Mouse (Mus musculus): Measurements from ENCODE around the gene Actn3. TPM values are rescaled to one million over a fixed set of nuclear protein-coding genes. Genes with fewer than 3 reads are reported as not detected.

The Actn3 gene
- polyA plus RNA-seq, 3 experiments from 2014 or later: 0.36 TPM; not detected in 2

Other genes starting within 250 kb of the Actn3 start
- not detected for gene Gm960, start 179.2 kb downstream of the Actn3 start, polyA plus RNA-seq (2017; shearing (Covaris generic))
- gene Sptbn2, start 166.7 kb downstream of the Actn3 start, polyA plus RNA-seq (2017; shearing (Covaris generic)): under 1 TPM in 2 of 3 experiments, not detected in 1; 0.17 to 0.20 TPM
- 100 to 1,000 TPM in 1 of 3 experiments, 10 to 100 TPM in 2; 59.9 to 134 (median 96.8) TPM for gene Rbm4b, start 121.4 kb downstream of the Actn3 start, polyA plus RNA-seq (2017; shearing (Covaris generic))
- 10 to 100 TPM; 30.3 to 45.0 (median 35.3) TPM for gene Rbm4, start 84.0 kb downstream of the Actn3 start, polyA plus RNA-seq (2017; shearing (Covaris generic))
- 10 to 100 TPM; 32.0 to 43.4 (median 35.6) TPM for gene Gm21992, start 66.3 kb downstream of the Actn3 start, polyA plus RNA-seq (2017; shearing (Covaris generic))
- gene Rbm14, start 66.3 kb downstream of the Actn3 start, polyA plus RNA-seq (2017; shearing (Covaris generic)): 10 to 100 TPM; 18.8 to 43.7 (median 19.1) TPM
- gene Ccs, start 38.6 kb downstream of the Actn3 start, polyA plus RNA-seq (2017; shearing (Covaris generic)): 10 to 100 TPM; 47.2 to 94.6 (median 80.5) TPM
- not detected for gene Ccdc87, start 38.5 kb downstream of the Actn3 start, polyA plus RNA-seq (2017; shearing (Covaris generic))
- gene Ctsf, start 22.8 kb downstream of the Actn3 start, polyA plus RNA-seq (2017; shearing (Covaris generic)): 1 to 10 TPM in 2 of 3 experiments, not detected in 1; 2.2 to 5.0 TPM
- gene Zdhhc24, start 759 bp upstream of the Actn3 start, polyA plus RNA-seq (2017; shearing (Covaris generic)): 1 to 10 TPM; 5.1 to 6.7 (median 6.7) TPM
- gene Bbs1, start 28.7 kb upstream of the Actn3 start, polyA plus RNA-seq (2017; shearing (Covaris generic)): 1 to 10 TPM in 1 of 3 experiments, under 1 TPM in 1, not detected in 1; 0.41 to 1.0 TPM
- gene Dpp3, start 50.4 kb upstream of the Actn3 start, polyA plus RNA-seq (2017; shearing (Covaris generic)): 10 to 100 TPM; 45.9 to 56.8 (median 47.7) TPM
- gene Peli3, start 65.2 kb upstream of the Actn3 start, polyA plus RNA-seq (2017; shearing (Covaris generic)): under 1 TPM in 1 of 3 experiments, not detected in 2; 0.39 TPM
- 10 to 100 TPM; 76.1 to 89.6 (median 87.7) TPM for gene Mrpl11, start 84.2 kb upstream of the Actn3 start, polyA plus RNA-seq (2017; shearing (Covaris generic))
- gene Npas4, start 112.4 kb upstream of the Actn3 start, polyA plus RNA-seq (2017; shearing (Covaris generic)): 1 to 10 TPM in 2 of 3 experiments, under 1 TPM in 1; 0.60 to 1.9 (median 1.4) TPM
- gene Slc29a2, start 146.0 kb upstream of the Actn3 start, polyA plus RNA-seq (2017; shearing (Covaris generic)): 1 to 10 TPM in 2 of 3 experiments, under 1 TPM in 1; 0.20 to 2.4 (median 1.7) TPM
- 10 to 100 TPM; 10.3 to 12.5 (median 10.4) TPM for gene B4gat1, start 160.9 kb upstream of the Actn3 start, polyA plus RNA-seq (2017; shearing (Covaris generic))
- gene AC124502.3, start 161.0 kb upstream of the Actn3 start, polyA plus RNA-seq (2017; shearing (Covaris generic)): under 1 TPM; 0.41 to 0.81 (median 0.44) TPM
- gene Brms1, start 163.4 kb upstream of the Actn3 start, polyA plus RNA-seq (2017; shearing (Covaris generic)): 100 to 1,000 TPM in 2 of 3 experiments, 10 to 100 TPM in 1; 98.2 to 118 (median 109) TPM
- under 1 TPM in 1 of 3 experiments, not detected in 2; 0.19 TPM for gene Rin1, start 172.6 kb upstream of the Actn3 start, polyA plus RNA-seq (2017; shearing (Covaris generic))
- not detected for gene Cd248, start 190.2 kb upstream of the Actn3 start, polyA plus RNA-seq (2017; shearing (Covaris generic))
- gene Tmem151a, start 207.6 kb upstream of the Actn3 start, polyA plus RNA-seq (2017; shearing (Covaris generic)): not detected
- gene Yif1a, start 210.6 kb upstream of the Actn3 start, polyA plus RNA-seq (2017; shearing (Covaris generic)): 10 to 100 TPM; 45.7 to 65.4 (median 46.2) TPM
- under 1 TPM in 2 of 3 experiments, not detected in 1; 0.50 to 0.59 TPM for gene Cnih2, start 220.6 kb upstream of the Actn3 start, polyA plus RNA-seq (2017; shearing (Covaris generic))
- gene Rab1b, start 229.2 kb upstream of the Actn3 start, polyA plus RNA-seq (2017; shearing (Covaris generic)): 100 to 1,000 TPM in 2 of 3 experiments, 10 to 100 TPM in 1; 83.1 to 152 (median 102) TPM
- 1 to 10 TPM; 4.4 to 5.0 (median 4.7) TPM for gene Klc2, start 240.7 kb upstream of the Actn3 start, polyA plus RNA-seq (2017; shearing (Covaris generic))

Measured in inflammation-experienced regulatory T-cells, adult 6 months (primary cell).